In genomic region chr17:23758801-23759200, GRCm38 (mm10) we compare ENCODE assay signal across 29 mouse cellular contexts. TPM values are rescaled to one million over a fixed set of nuclear protein-coding genes. Genes with fewer than 3 reads are reported as not detected.
DNase-seq lines count a peak whose midpoint lies in the region; ATAC-seq and TF ChIP-seq lines count a peak whose summit lies in the region.
"Had no signal": no experiment of that assay in that cellular context is flagged by ENCODE, and none has a peak within 500 bp of the region (broad histone marks: within the 10 kb centered on the region; RNA-seq: fewer than 3 reads in every experiment).

No protein-coding gene starts in this region.

- DNase-seq in cerebellum, adult 11-12 months: peak; percentile 69
- no peak for DNase-seq in cerebellum, postnatal 4 days (ENCODE audit: low spot score in 2 of 2)
- DNase-seq in midbrain, embryonic 10.5 days (ENCODE audit: low spot score): no peak
- DNase-seq in thymus, postnatal 14 days: no peak
- DNase-seq in lung, adult 2 months: no peak
- DNase-seq: adrenal gland, adult 2 months; adrenal gland, postnatal 36 days; gastrocnemius, adult 2 months; gastrocnemius, postnatal 36 days; heart, adult 18-20 months; heart, postnatal 36 days; kidney, adult 11 months; layer of hippocampus, adult 9-11 months; liver; lung, embryonic 14.5 days; lung, postnatal 14 days had no signal

- no peak for TF ChIP-seq POLR2A in lung, adult 2 months (IDR thresholded peaks at IDR 0.05; ENCODE audit: borderline replicate concordance, extremely low read depth, low read depth, low read length)

- no peak overlapping the region for H3K4me2 ChIP-seq in forebrain, embryonic 13.5 days
- no peak overlapping the region for H3K4me2 ChIP-seq in forebrain, embryonic 15.5 days (replicated peaks)
- no peak overlapping the region for H3K4me2 ChIP-seq in midbrain, embryonic 13.5 days (replicated peaks)
- H3K4me2 ChIP-seq: embryonic facial prominence, embryonic 15.5 days; heart, embryonic 11.5 days; hindbrain, embryonic 13.5 days; lung, embryonic 14.5 days; midbrain, embryonic 12.5 days had no signal

- H3K9me3 ChIP-seq in forebrain, embryonic 13.5 days (replicated peaks): no peaks in the 10 kb centered on the region
- no peaks in the 10 kb centered on the region for H3K9me3 ChIP-seq in forebrain, embryonic 15.5 days
- H3K9me3 ChIP-seq in midbrain, embryonic 13.5 days: no peaks in the 10 kb centered on the region
- H3K9me3 ChIP-seq in midbrain, embryonic 10.5 days (replicated peaks): no peaks in the 10 kb centered on the region; the same call in 1 of the 2 replicates
- H3K9me3 ChIP-seq: embryonic facial prominence, embryonic 15.5 days; hindbrain, embryonic 13.5 days; midbrain, embryonic 12.5 days had no signal

- TF ChIP-seq CTCF in lung, adult 2 months (IDR thresholded peaks at IDR 0.05; ENCODE audit: insufficient read depth, low read length): no peak

- 74% methylated on average over 8 of the region's 8 CpGs for WGBS in forebrain, embryonic 13.5 days
- 62% methylated on average over 8 of the region's 8 CpGs for WGBS in forebrain, embryonic 15.5 days
- WGBS in midbrain, embryonic 13.5 days: 68% methylated on average over 8 of the region's 8 CpGs
- 84% methylated on average over 8 of the region's 8 CpGs for WGBS in midbrain, embryonic 10.5 days
- WGBS in lung, adult 2 months: 91% methylated on average over 8 of the region's 8 CpGs

- ATAC-seq in forebrain, embryonic 13.5 days: peak; percentile 27; the same call in 1 of the 2 replicates
- ATAC-seq in forebrain, embryonic 15.5 days (replicated peaks): no peak
- ATAC-seq in midbrain, embryonic 13.5 days: 0 out of 2 replicates have a peak, but pooled peaks have one; percentile 43
- ATAC-seq: activated CD4-positive, CD25-positive, alpha-beta regulatory T cell, adult 4 months; forebrain, embryonic 14.5 days had no signal

- H3K4me1 ChIP-seq in forebrain, embryonic 13.5 days: peaks cover 7% of the 10 kb centered on the region; the same call in 1 of the 2 replicates
- H3K4me1 ChIP-seq in forebrain, embryonic 15.5 days: no peaks in the 10 kb centered on the region
- no peaks in the 10 kb centered on the region for H3K4me1 ChIP-seq in midbrain, embryonic 13.5 days (replicated peaks)
- H3K4me1 ChIP-seq in midbrain, embryonic 10.5 days: no peaks in the 10 kb centered on the region
- no peaks in the 10 kb centered on the region for H3K4me1 ChIP-seq in lung, adult 2 months (ENCODE audit: control insufficient read depth, insufficient read depth, low read length)
- H3K4me1 ChIP-seq: embryonic facial prominence, embryonic 10.5 days; embryonic facial prominence, embryonic 15.5 days; hindbrain, embryonic 13.5 days; midbrain, embryonic 12.5 days had no signal

- H3K27ac ChIP-seq in forebrain, embryonic 13.5 days: no peak overlapping the region
- H3K27ac ChIP-seq in forebrain, embryonic 15.5 days (replicated peaks): no peak overlapping the region
- H3K27ac ChIP-seq in midbrain, embryonic 13.5 days: 0 out of 2 replicates have a peak overlapping the region, but pooled peaks have one; percentile 26
- H3K27ac ChIP-seq in midbrain, embryonic 10.5 days (replicated peaks): no peak overlapping the region
- H3K27ac ChIP-seq: embryonic facial prominence, embryonic 10.5 days; embryonic facial prominence, embryonic 15.5 days; gastrocnemius, adult 2 months; hindbrain, embryonic 13.5 days; kidney, postnatal 0 days; liver, embryonic 14.5 days; midbrain, embryonic 12.5 days had no signal

- no peak overlapping the region for H3K4me3 ChIP-seq in forebrain, embryonic 13.5 days
- no peak overlapping the region for H3K4me3 ChIP-seq in forebrain, embryonic 15.5 days
- no peak overlapping the region for H3K4me3 ChIP-seq in midbrain, embryonic 13.5 days (replicated peaks)
- H3K4me3 ChIP-seq in midbrain, embryonic 10.5 days: no peak overlapping the region
- H3K4me3 ChIP-seq in lung, adult 2 months (replicated peaks; ENCODE audit: extremely low read depth, low read depth, low read length): no peak overlapping the region
- H3K4me3 ChIP-seq: embryonic facial prominence, embryonic 10.5 days; embryonic facial prominence, embryonic 15.5 days; gastrocnemius, adult 2 months; hindbrain, embryonic 13.5 days; midbrain, embryonic 12.5 days had no signal

- no peak overlapping the region for H3K9ac ChIP-seq in forebrain, embryonic 13.5 days
- H3K9ac ChIP-seq in forebrain, embryonic 15.5 days (replicated peaks): no peak overlapping the region
- H3K9ac ChIP-seq in midbrain, embryonic 13.5 days (replicated peaks): no peak overlapping the region
- H3K9ac ChIP-seq: embryonic facial prominence, embryonic 15.5 days; hindbrain, embryonic 13.5 days; liver, embryonic 14.5 days; lung, embryonic 14.5 days; midbrain, embryonic 12.5 days had no signal

- no peaks in the 10 kb centered on the region for H3K27me3 ChIP-seq in forebrain, embryonic 13.5 days
- H3K27me3 ChIP-seq in forebrain, embryonic 15.5 days: no peaks in the 10 kb centered on the region
- H3K27me3 ChIP-seq in midbrain, embryonic 13.5 days: no peaks in the 10 kb centered on the region
- H3K27me3 ChIP-seq in midbrain, embryonic 10.5 days (ENCODE audit: low read depth, poor library complexity, severe bottlenecking): no peaks in the 10 kb centered on the region
- H3K27me3 ChIP-seq: CH12.LX; embryonic facial prominence, embryonic 15.5 days; hindbrain, embryonic 13.5 days; midbrain, embryonic 12.5 days had no signal

- H3K36me3 ChIP-seq in forebrain, embryonic 13.5 days (ENCODE audit: poor library complexity, severe bottlenecking): peaks cover 98% of the 10 kb centered on the region
- H3K36me3 ChIP-seq in forebrain, embryonic 15.5 days: peaks cover 77% of the 10 kb centered on the region
- H3K36me3 ChIP-seq in midbrain, embryonic 13.5 days: peaks cover 97% of the 10 kb centered on the region
- H3K36me3 ChIP-seq in midbrain, embryonic 10.5 days: peaks cover 100% of the 10 kb centered on the region

RNA-seq across cellular contexts. Expression of gene Flywch1, which starts 12.6 kb away (rescaled TPM):
- 165 and 176 TPM in 2 replicates for polyA plus RNA-seq in forebrain, embryonic 13.5 days (2015; fragmentation: Nextera tagmentation; extraction: Ambion mirVana)
- 162 and 164 TPM in 2 replicates for polyA plus RNA-seq in forebrain, embryonic 15.5 days (2015; fragmentation: Nextera tagmentation; extraction: Ambion mirVana)
- 238 and 243 TPM in 2 replicates for polyA plus RNA-seq in midbrain, embryonic 13.5 days (2015; fragmentation: Nextera tagmentation; extraction: Ambion mirVana)
- 187 and 202 TPM in 2 replicates for polyA plus RNA-seq in midbrain, embryonic 10.5 days (2016; fragmentation: Nextera tagmentation; extraction: Ambion mirVana)
- 37.1 and 39.1 TPM in 2 replicates for polyA plus RNA-seq in lung, adult 2 months (2012; rRNA removed)

RNA-seq across cellular contexts. Expression of gene Kremen2, which starts 13.2 kb away (rescaled TPM):
- polyA plus RNA-seq in forebrain, embryonic 13.5 days (2015; fragmentation: Nextera tagmentation; extraction: Ambion mirVana): 0.24 and 0.37 TPM in 2 replicates
- 0.48 and 0.50 TPM in 2 replicates for polyA plus RNA-seq in forebrain, embryonic 15.5 days (2015; fragmentation: Nextera tagmentation; extraction: Ambion mirVana)
- 0.57 and 0.66 TPM in 2 replicates for polyA plus RNA-seq in midbrain, embryonic 13.5 days (2015; fragmentation: Nextera tagmentation; extraction: Ambion mirVana)
- 1.7 and 2.3 TPM in 2 replicates for polyA plus RNA-seq in midbrain, embryonic 10.5 days (2016; fragmentation: Nextera tagmentation; extraction: Ambion mirVana)
- 0.81 and 1.1 TPM in 2 replicates for polyA plus RNA-seq in lung, adult 2 months (2012; rRNA removed)
- polyA plus RNA-seq: lung, embryonic 14.5 days had no signal

RNA-seq across cellular contexts. Expression of gene Paqr4, which starts 18.1 kb away (rescaled TPM):
- polyA plus RNA-seq in forebrain, embryonic 13.5 days (2015; fragmentation: Nextera tagmentation; extraction: Ambion mirVana): 29.8 and 32.7 TPM in 2 replicates
- 39.4 and 39.7 TPM in 2 replicates for polyA plus RNA-seq in forebrain, embryonic 15.5 days (2015; fragmentation: Nextera tagmentation; extraction: Ambion mirVana)
- 55.8 and 56.8 TPM in 2 replicates for polyA plus RNA-seq in midbrain, embryonic 13.5 days (2015; fragmentation: Nextera tagmentation; extraction: Ambion mirVana)
- 27.6 and 36.2 TPM in 2 replicates for polyA plus RNA-seq in midbrain, embryonic 10.5 days (2016; fragmentation: Nextera tagmentation; extraction: Ambion mirVana)
- 59.8 and 63.5 TPM in 2 replicates for polyA plus RNA-seq in lung, adult 2 months (2012; rRNA removed)

RNA-seq across cellular contexts. Expression of gene Flywch2, which starts 27.1 kb away (rescaled TPM):
- 34.3 and 40.1 TPM in 2 replicates for polyA plus RNA-seq in forebrain, embryonic 13.5 days (2015; fragmentation: Nextera tagmentation; extraction: Ambion mirVana)
- polyA plus RNA-seq in forebrain, embryonic 15.5 days (2015; fragmentation: Nextera tagmentation; extraction: Ambion mirVana): 30.7 and 31.9 TPM in 2 replicates
- 63.9 and 70.5 TPM in 2 replicates for polyA plus RNA-seq in midbrain, embryonic 13.5 days (2015; fragmentation: Nextera tagmentation; extraction: Ambion mirVana)
- 19.5 and 23.4 TPM in 2 replicates for polyA plus RNA-seq in midbrain, embryonic 10.5 days (2016; fragmentation: Nextera tagmentation; extraction: Ambion mirVana)
- 8.0 and 8.8 TPM in 2 replicates for polyA plus RNA-seq in lung, adult 2 months (2012; rRNA removed)

RNA-seq across cellular contexts. Expression of gene Srrm2, which starts 31.5 kb away (rescaled TPM):
- 605 and 611 TPM in 2 replicates for polyA plus RNA-seq in forebrain, embryonic 13.5 days (2015; fragmentation: Nextera tagmentation; extraction: Ambion mirVana)
- polyA plus RNA-seq in forebrain, embryonic 15.5 days (2015; fragmentation: Nextera tagmentation; extraction: Ambion mirVana): 562 and 569 TPM in 2 replicates
- 639 and 664 TPM in 2 replicates for polyA plus RNA-seq in midbrain, embryonic 13.5 days (2015; fragmentation: Nextera tagmentation; extraction: Ambion mirVana)
- polyA plus RNA-seq in midbrain, embryonic 10.5 days (2016; fragmentation: Nextera tagmentation; extraction: Ambion mirVana): 509 and 515 TPM in 2 replicates
- polyA plus RNA-seq in lung, adult 2 months (2012; rRNA removed): 538 and 681 TPM in 2 replicates
